Mouse (Mus musculus) mature B cell (primary cell): ENCODE measurements around the gene Olfr935.

Experiments
- in situ Hi-C: fragments of 300-500 bp; cut with MboI; formaldehyde crosslinking; loops from 2 replicates; pipeline ENCODE4 v1.14.3; 2019

Olfr935 gene

DNA sequence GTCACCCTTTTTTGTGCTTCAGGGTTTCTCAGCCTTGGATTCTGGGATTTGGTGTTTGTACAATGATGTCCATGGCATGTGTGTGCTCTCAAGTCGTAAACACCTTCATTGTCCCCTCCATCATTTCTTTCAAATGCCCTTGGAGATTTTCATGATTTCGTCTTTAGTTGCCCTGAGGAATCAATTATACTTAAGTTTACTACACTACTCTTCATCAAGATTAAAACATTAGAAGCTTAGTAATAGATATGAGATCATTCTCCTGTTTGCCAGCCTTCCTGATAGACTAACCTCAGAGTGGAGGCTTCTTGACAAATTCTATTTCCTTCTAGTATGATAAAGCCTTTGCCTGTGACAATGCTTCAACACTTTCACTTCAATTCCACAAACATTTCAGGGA is at the start of gene Olfr935:
Gene Olfr935 (minus strand): TSS at position 101 of the 400 bp plus-strand sequence.
- in situ Hi-C loops = no loop called here

DNA sequence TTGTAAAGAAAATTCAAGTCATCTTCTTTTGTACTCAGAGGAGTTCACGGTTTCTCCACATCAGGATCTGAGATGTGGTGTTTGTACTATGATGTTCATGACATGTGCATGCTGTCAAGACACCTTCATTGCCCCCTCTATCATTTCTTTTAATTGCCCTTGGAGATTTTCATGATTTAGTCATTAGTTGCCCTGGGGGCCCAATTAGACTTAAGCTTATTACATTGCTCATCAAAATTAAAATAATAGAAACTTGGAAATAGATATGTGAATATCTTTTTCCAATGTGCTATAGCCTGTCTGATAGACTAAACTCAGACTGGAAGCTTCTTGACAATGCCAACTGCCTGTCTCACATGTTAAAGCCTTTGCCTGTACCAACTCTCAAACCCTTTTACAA is 23.8 kb upstream of the Olfr935 start, which contains the start of gene Olfr146:
Gene Olfr146 (minus strand): TSS at position 101 of the 400 bp plus-strand sequence.
- in situ Hi-C loops = no loop called here

DNA sequence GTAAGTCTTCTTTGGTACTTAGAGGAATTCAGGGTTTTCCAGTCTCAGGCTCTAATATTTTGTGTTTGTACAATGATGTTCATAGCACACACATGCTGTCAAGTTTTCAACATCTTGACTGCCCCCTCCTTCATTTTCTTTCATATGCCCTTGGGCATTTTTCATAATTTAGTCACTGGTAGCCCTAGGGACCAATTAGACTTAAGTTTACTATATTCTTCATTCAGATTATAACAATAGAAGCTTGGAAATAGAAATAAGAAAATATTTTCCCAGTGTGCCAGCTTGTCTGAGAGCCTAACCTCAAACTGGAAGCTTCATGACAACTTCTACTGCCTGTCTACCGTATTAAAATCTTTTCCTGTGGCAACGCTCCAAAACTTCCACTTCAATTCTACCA is 11.3 kb downstream of the Olfr935 start, which contains the start of gene Olfr934:
Gene Olfr934 (minus strand): TSS at position 101 of the 400 bp plus-strand sequence.
- in situ Hi-C loops = no loop called here

DNA sequence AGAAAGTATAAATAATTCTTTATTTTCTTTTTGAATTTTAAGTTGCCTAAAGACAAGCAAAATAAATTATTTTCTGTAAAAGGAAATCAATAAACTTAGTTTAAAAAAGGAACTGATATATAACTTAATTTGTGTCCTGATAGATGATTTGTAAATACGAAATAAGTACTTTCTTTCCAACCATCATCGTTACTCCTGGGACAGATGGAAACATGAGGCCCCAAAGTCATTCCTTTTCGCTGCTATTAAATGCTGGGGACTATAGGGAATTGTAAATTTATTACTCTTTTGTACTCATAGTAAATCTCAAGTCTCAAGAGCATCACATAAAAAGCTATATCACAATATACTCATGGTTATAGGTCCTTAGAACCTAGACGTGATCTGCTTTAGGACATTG is 27.5 kb downstream of the Olfr935 start, which contains the start of gene Olfr933:
Gene Olfr933 (plus strand): TSS at position 301 of the 400 bp plus-strand sequence.
- in situ Hi-C loops = no loop called here

DNA sequence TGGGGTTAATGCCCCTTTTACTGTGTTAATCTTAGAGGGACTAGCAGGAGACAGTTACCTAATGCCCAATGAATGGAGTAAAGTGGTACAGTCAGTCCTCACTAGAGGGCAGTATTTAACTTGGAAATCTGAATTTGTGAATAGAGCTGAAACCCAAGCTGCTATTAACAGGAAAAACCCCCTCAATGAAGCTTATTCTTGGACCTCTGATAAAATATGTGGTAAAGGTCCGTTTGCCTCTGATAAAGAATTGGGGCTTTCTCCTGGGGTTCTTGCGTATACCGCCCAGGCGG is 45.4 kb downstream of the Olfr935 start:
- in situ Hi-C loops = no loop called here

DNA sequence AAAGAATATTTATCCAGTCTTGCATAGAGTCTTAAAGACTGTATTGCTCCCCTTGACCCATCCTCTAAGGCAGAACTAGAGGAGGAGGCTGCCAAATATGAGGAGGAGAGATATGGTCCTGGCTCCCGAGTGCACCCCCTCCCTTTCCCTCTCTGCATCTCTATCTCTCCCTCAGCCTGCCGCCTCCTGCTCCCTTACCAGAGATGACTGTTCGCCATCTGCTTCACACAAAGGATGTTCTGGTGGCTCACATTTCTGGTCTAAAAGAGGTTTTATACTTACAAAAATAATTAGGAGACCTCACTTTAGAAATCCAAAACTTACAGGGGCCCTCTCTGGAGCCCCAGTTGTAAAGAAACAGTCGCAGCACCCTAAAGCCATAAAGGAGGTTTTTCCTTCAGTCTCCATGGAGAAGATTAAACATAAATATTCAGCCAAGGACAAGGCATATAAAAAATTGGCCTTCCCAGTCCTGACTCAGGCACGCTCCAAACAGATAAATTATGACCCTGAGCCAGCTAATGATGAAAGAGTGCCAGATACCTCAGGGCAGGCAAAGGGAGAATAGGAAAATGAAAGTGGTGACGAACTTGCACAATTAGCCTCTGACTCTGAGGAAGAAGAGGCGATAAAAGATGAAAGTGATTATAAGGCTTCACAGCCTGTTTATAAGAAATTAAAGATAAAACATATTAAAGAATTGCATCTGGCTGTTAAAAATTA is 45.9 kb downstream of the Olfr935 start:
- in situ Hi-C loops = no loop called here
